Comparison of ENCODE assay signal across 26 mouse cellular contexts in genomic region chr7:36977819-36978218, GRCm38 (mm10).
DNase-seq lines count a peak whose midpoint lies in the region; ATAC-seq and TF ChIP-seq lines count a peak whose summit lies in the region.
"Had no signal": no experiment of that assay in that cellular context is flagged by ENCODE, and none has a peak within 500 bp of the region (broad histone marks: within the 10 kb centered on the region; RNA-seq: fewer than 3 reads in every experiment).

No protein-coding gene starts in this region.

- H3K27me3 ChIP-seq in embryonic facial prominence, embryonic 14.5 days (replicated peaks; ENCODE audit: control insufficient read depth, insufficient read depth, low read length): no peaks in the 10 kb centered on the region
- peaks cover 10% of the 10 kb centered on the region; the same call in 1 of the 2 replicates for H3K27me3 ChIP-seq in embryonic facial prominence, embryonic 10.5 days (replicated peaks; ENCODE audit: low read depth, poor library complexity, severe bottlenecking)
- no peaks in the 10 kb centered on the region for H3K27me3 ChIP-seq in midbrain, embryonic 16.5 days (ENCODE audit: control insufficient read depth, insufficient read depth, low read depth, low read length)
- no peaks in the 10 kb centered on the region for H3K27me3 ChIP-seq in midbrain, postnatal 0 days (ENCODE audit: insufficient read depth, low read length)
- H3K27me3 ChIP-seq in hindbrain, embryonic 13.5 days: no peaks in the 10 kb centered on the region
- H3K27me3 ChIP-seq in neural tube, embryonic 13.5 days: no peaks in the 10 kb centered on the region
- H3K27me3 ChIP-seq: liver, embryonic 13.5 days; lung, embryonic 15.5 days; midbrain, embryonic 12.5 days; stomach, embryonic 15.5 days had no signal

- no peaks in the 10 kb centered on the region for H3K36me3 ChIP-seq in embryonic facial prominence, embryonic 14.5 days (ENCODE audit: control insufficient read depth, insufficient read depth, low read length)
- no peaks in the 10 kb centered on the region for H3K36me3 ChIP-seq in embryonic facial prominence, embryonic 10.5 days (replicated peaks)
- H3K36me3 ChIP-seq in midbrain, embryonic 16.5 days (ENCODE audit: control insufficient read depth, insufficient read depth, low read length): no peaks in the 10 kb centered on the region
- no peaks in the 10 kb centered on the region for H3K36me3 ChIP-seq in midbrain, postnatal 0 days (ENCODE audit: insufficient read depth, low read length)
- H3K36me3 ChIP-seq in hindbrain, embryonic 13.5 days: no peaks in the 10 kb centered on the region
- H3K36me3 ChIP-seq in neural tube, embryonic 13.5 days: no peaks in the 10 kb centered on the region
- H3K36me3 ChIP-seq: heart, embryonic 10.5 days; liver, embryonic 13.5 days; lung, embryonic 15.5 days; midbrain, embryonic 12.5 days; stomach, embryonic 15.5 days had no signal

- intact Hi-C loops in left cerebral cortex, postnatal 4 days (cut with DNase I): no loop called here

- peaks cover 4% of the 10 kb centered on the region for H3K4me1 ChIP-seq in embryonic facial prominence, embryonic 14.5 days (ENCODE audit: control insufficient read depth, insufficient read depth, low read length)
- H3K4me1 ChIP-seq in embryonic facial prominence, embryonic 10.5 days: peaks cover 20% of the 10 kb centered on the region
- no peaks in the 10 kb centered on the region for H3K4me1 ChIP-seq in midbrain, embryonic 16.5 days (ENCODE audit: control insufficient read depth, insufficient read depth, low read length)
- H3K4me1 ChIP-seq in midbrain, postnatal 0 days (ENCODE audit: insufficient read depth, low read length): no peaks in the 10 kb centered on the region
- peaks cover 14% of the 10 kb centered on the region for H3K4me1 ChIP-seq in hindbrain, embryonic 13.5 days (replicated peaks)
- peaks cover 27% of the 10 kb centered on the region for H3K4me1 ChIP-seq in neural tube, embryonic 13.5 days (replicated peaks)
- H3K4me1 ChIP-seq: liver, embryonic 13.5 days had no signal

- WGBS in embryonic facial prominence, embryonic 14.5 days: 51% methylated on average over 12 of the region's 12 CpGs
- WGBS in embryonic facial prominence, embryonic 10.5 days: 86% methylated on average over 12 of the region's 12 CpGs
- WGBS in midbrain, embryonic 16.5 days: 62% methylated on average over 12 of the region's 12 CpGs
- WGBS in midbrain, postnatal 0 days: 55% methylated on average over 12 of the region's 12 CpGs
- 63% methylated on average over 12 of the region's 12 CpGs for WGBS in hindbrain, embryonic 13.5 days
- 37% methylated on average over 12 of the region's 12 CpGs for WGBS in neural tube, embryonic 13.5 days

- no peak overlapping the region for H3K9ac ChIP-seq in embryonic facial prominence, embryonic 14.5 days (ENCODE audit: low read depth, low read length)
- H3K9ac ChIP-seq in midbrain, embryonic 16.5 days (ENCODE audit: low read depth, low read length): no peak overlapping the region
- H3K9ac ChIP-seq in midbrain, postnatal 0 days (replicated peaks; ENCODE audit: low read length, poor library complexity, severe bottlenecking): no peak overlapping the region
- no peak overlapping the region for H3K9ac ChIP-seq in hindbrain, embryonic 13.5 days
- H3K9ac ChIP-seq in neural tube, embryonic 13.5 days: no peak overlapping the region
- H3K9ac ChIP-seq: liver, embryonic 13.5 days; lung, embryonic 15.5 days; midbrain, embryonic 12.5 days; stomach, embryonic 15.5 days had no signal

- ATAC-seq in embryonic facial prominence, embryonic 14.5 days (ENCODE audit: low read depth): no peak
- peak; percentile 16; the same call in 1 of the 2 replicates for ATAC-seq in midbrain, embryonic 16.5 days
- ATAC-seq in midbrain, postnatal 0 days (ENCODE audit: low FRiP score): no peak
- no peak for ATAC-seq in hindbrain, embryonic 13.5 days (ENCODE audit: low FRiP score)
- peak; percentile 38 for ATAC-seq in neural tube, embryonic 13.5 days (ENCODE audit: low read depth)
- no peak for ATAC-seq in megakaryocyte-erythroid progenitor cell, adult 5-6 weeks (replicated peaks; ENCODE audit: low FRiP score, low TSS enrichment, poor library complexity, severe bottlenecking)
- ATAC-seq: activated CD4-positive, CD25-positive, alpha-beta regulatory T cell, adult 4 months; CD4-positive, CD25-positive, alpha-beta regulatory T cell, adult 4 months had no signal

- DNase-seq in embryonic facial prominence, embryonic 14.5 days (ENCODE audit: low spot score): peak; percentile 14
- DNase-seq in embryonic facial prominence, embryonic 10.5 days (ENCODE audit: low spot score): no peak
- DNase-seq in midbrain, postnatal 0 days (ENCODE audit: low spot score): no peak
- no peak for DNase-seq in left cerebral cortex, postnatal 4 days
- DNase-seq: adrenal gland, postnatal 14 days; cerebellum, adult 11-12 months; cerebellum, postnatal 25 days; embryo, embryonic 11 days; gastrocnemius, adult 2 months; kidney, adult 2 months; kidney, postnatal 10 days; liver, embryonic 13.5 days; right cerebral cortex, postnatal 25 days; thymus, adult 18-20 months had no signal

- H3K9me3 ChIP-seq in embryonic facial prominence, embryonic 14.5 days (ENCODE audit: control insufficient read depth, low read length): peaks cover 3% of the 10 kb centered on the region; the same call in 1 of the 2 replicates
- peaks cover 7% of the 10 kb centered on the region; the same call in 1 of the 2 replicates for H3K9me3 ChIP-seq in embryonic facial prominence, embryonic 10.5 days
- H3K9me3 ChIP-seq in midbrain, embryonic 16.5 days (replicated peaks; ENCODE audit: control insufficient read depth, low read length, poor library complexity, severe bottlenecking): no peaks in the 10 kb centered on the region
- no peaks in the 10 kb centered on the region for H3K9me3 ChIP-seq in midbrain, postnatal 0 days (ENCODE audit: low read length)
- no peaks in the 10 kb centered on the region for H3K9me3 ChIP-seq in hindbrain, embryonic 13.5 days
- no peaks in the 10 kb centered on the region for H3K9me3 ChIP-seq in neural tube, embryonic 13.5 days
- H3K9me3 ChIP-seq: heart, embryonic 10.5 days; lung, embryonic 15.5 days; midbrain, embryonic 12.5 days; stomach, embryonic 15.5 days had no signal

- no peak overlapping the region for H3K4me3 ChIP-seq in embryonic facial prominence, embryonic 14.5 days (ENCODE audit: low read depth, low read length)
- H3K4me3 ChIP-seq in embryonic facial prominence, embryonic 10.5 days: no peak overlapping the region
- H3K4me3 ChIP-seq in midbrain, embryonic 16.5 days (ENCODE audit: low read depth, low read length): no peak overlapping the region
- no peak overlapping the region for H3K4me3 ChIP-seq in midbrain, postnatal 0 days (ENCODE audit: low read depth, low read length)
- no peak overlapping the region for H3K4me3 ChIP-seq in hindbrain, embryonic 13.5 days
- H3K4me3 ChIP-seq in neural tube, embryonic 13.5 days: no peak overlapping the region
- H3K4me3 ChIP-seq: gastrocnemius, adult 2 months; heart, embryonic 10.5 days; layer of hippocampus, adult 2 months; liver, embryonic 13.5 days; lung, embryonic 15.5 days; midbrain, embryonic 12.5 days; stomach, embryonic 15.5 days had no signal

- H3K4me2 ChIP-seq in embryonic facial prominence, embryonic 14.5 days (ENCODE audit: low read depth, low read length): no peak overlapping the region
- H3K4me2 ChIP-seq in midbrain, embryonic 16.5 days (ENCODE audit: low read length): no peak overlapping the region
- no peak overlapping the region for H3K4me2 ChIP-seq in midbrain, postnatal 0 days (ENCODE audit: low read depth, low read length, poor library complexity, severe bottlenecking)
- H3K4me2 ChIP-seq in hindbrain, embryonic 13.5 days: no peak overlapping the region
- H3K4me2 ChIP-seq in neural tube, embryonic 13.5 days: no peak overlapping the region
- H3K4me2 ChIP-seq: liver, embryonic 13.5 days; lung, embryonic 15.5 days; midbrain, embryonic 12.5 days; stomach, embryonic 15.5 days had no signal

- TF ChIP-seq CTCF in midbrain, postnatal 0 days (IDR thresholded peaks at IDR 0.05): no peak

- no peak overlapping the region for H3K27ac ChIP-seq in embryonic facial prominence, embryonic 14.5 days (replicated peaks; ENCODE audit: low read depth, low read length)
- no peak overlapping the region for H3K27ac ChIP-seq in embryonic facial prominence, embryonic 10.5 days (replicated peaks)
- no peak overlapping the region for H3K27ac ChIP-seq in midbrain, embryonic 16.5 days (ENCODE audit: low read length)
- no peak overlapping the region for H3K27ac ChIP-seq in midbrain, postnatal 0 days (ENCODE audit: low read depth, low read length)
- H3K27ac ChIP-seq in hindbrain, embryonic 13.5 days: peak overlapping the region; percentile 35; the same call in 1 of the 2 replicates
- peak overlapping the region; percentile 67 for H3K27ac ChIP-seq in neural tube, embryonic 13.5 days (replicated peaks)
- H3K27ac ChIP-seq: gastrocnemius, adult 2 months; heart, embryonic 10.5 days; layer of hippocampus, adult 2 months; liver, embryonic 13.5 days; lung, embryonic 15.5 days; macrophage; midbrain, embryonic 12.5 days; stomach, embryonic 15.5 days had no signal

Comparison
In these comparisons a context has a peak if more than half of its experiments do, and no peak if none do; other contexts are left out.
1. ATAC-seq: peak in midbrain, embryonic 16.5 days (single experiment) and neural tube, embryonic 13.5 days (single experiment); none in embryonic facial prominence, embryonic 14.5 days (single experiment), midbrain, postnatal 0 days (single experiment), hindbrain, embryonic 13.5 days (single experiment) and megakaryocyte-erythroid progenitor cell, adult 5-6 weeks (single experiment).
2. H3K27ac ChIP-seq: peak in hindbrain, embryonic 13.5 days (single experiment) and neural tube, embryonic 13.5 days (single experiment); none in embryonic facial prominence, embryonic 14.5 days (single experiment), embryonic facial prominence, embryonic 10.5 days (single experiment), midbrain, embryonic 16.5 days (single experiment) and midbrain, postnatal 0 days (single experiment).